Mouse (Mus musculus): ENCODE measurements at regions not wholly inside any gene's neighbourhood (a gene's known extent, or its start where the extent isn't known, plus 50 kb on each side); places are given as distances from the start of the nearest gene placed in this dataset.

GRCm38 (mm10) chr10:122386748-122387147 lies 61.6 kb upstream of the Avpr1a start:
- no peak for DNase-seq (ENCODE audit: low spot score in 2 of 2)

DNA sequence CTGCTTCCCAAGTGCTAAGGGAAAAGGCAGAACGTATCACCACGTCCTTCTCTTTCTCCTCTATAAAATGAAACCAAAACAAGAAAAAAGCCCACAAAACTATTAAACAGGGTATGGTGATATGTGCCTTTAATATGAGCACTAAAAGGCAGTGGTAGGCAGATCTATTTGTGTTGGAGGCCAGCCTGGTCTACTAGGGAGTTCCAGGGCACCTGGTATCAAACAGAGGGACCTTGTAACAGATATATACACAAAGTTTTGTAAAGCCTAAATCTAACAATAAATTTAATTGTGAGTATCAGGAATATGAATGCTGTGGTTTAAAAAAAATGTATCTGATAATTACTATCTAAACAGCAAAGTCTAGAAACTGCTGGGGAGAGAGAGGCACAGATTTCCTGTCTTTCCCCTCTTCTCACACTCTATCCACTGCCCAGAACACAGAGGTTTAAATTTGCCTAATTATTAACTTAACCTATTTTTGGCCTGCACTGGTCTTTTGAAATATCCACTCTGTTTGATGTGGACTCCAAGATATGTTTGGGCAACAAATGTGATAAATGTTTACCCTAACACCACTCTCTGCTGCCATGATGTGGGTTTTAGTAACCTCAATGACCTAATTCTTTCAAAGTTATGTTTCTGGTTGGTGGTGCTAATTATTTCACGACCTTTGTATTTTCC lies 68.5 kb upstream of the Avpr1a start:
- no peak for DNase-seq (ENCODE audit: low spot score in 2 of 2)

GRCm38 (mm10) chr10:122343291-122343690 lies 105.0 kb upstream of the Avpr1a start:
- no peak for DNase-seq (ENCODE audit: low spot score in 2 of 2)

GRCm38 (mm10) chr10:122342356-122342755 lies 105.9 kb upstream of the Avpr1a start:
- DNase-seq (ENCODE audit: low spot score in 2 of 2), result no peak

DNA sequence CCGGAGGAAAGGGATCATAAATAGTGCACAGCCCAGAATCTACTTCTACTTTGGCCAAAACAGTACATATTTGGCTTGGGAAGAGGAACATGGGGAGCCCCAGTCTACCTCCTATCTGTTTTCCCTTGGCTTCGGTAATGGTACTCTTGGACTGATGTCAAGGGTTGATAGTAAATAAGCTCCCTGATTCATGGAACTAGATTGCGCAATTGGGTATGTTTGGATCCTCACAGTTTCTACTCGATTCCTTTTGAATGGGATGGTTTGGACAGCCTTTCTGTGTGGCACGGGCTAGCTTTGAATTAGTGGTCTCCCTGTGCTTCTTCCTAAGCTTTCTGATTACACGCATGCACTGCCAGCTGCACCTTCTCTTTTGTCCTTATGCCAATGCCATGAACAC lies 121.4 kb upstream of the Avpr1a start:
- no peak for DNase-seq (ENCODE audit: low spot score in 2 of 2)

- DNase-seq (ENCODE audit: low spot score in 2 of 2), result no peak
These were observed 129.4 kb upstream of the Avpr1a start for GRCm38 (mm10) chr10:122318886-122319285.

GRCm38 (mm10) chr10:122310646-122311193 lies 137.6 kb upstream of the Avpr1a start:
- DNase-seq (ENCODE audit: low spot score in 2 of 2), result no peak

DNA sequence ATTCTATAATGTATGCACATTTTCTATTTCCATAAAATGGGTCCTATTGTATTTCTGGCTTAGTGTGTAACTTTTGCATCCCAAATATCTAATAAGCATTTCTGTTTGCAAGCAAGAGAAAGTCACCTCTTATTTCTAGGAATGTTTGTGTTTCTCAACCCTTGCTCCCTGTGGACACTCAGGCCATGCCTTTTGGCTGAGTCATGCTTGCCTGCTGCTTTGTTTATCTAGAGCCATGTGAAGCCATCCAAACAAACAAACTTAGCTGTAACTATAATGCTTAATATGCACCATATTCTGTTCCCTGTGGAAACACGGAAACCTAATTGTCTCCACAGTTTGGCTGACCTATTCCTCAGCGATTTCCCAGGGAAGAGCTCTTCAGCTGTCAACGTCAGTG lies 139.6 kb upstream of the Avpr1a start:
- DNase-seq (ENCODE audit: low spot score in 2 of 2), result no peak

DNA sequence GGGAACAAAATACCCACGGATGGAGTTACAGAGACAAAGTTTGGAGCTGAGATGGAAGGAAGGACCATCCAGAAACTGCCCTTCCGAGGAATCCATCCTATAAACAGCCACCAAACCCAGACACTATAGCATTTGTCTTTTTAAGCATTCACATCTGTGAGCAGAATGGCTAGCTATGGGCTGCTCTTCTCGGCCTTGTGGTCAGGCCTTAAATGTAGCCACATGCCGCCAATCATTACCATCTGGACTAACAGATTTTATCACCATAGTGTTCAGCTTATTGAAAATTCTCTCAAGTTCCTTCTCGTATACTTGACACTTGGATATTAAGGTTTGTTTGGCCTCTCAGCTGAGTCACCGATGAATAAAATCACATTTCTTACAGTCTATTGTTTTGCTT lies 146.0 kb upstream of the Avpr1a start:
- DNase-seq (ENCODE audit: low spot score in 2 of 2), result no peak

DNA sequence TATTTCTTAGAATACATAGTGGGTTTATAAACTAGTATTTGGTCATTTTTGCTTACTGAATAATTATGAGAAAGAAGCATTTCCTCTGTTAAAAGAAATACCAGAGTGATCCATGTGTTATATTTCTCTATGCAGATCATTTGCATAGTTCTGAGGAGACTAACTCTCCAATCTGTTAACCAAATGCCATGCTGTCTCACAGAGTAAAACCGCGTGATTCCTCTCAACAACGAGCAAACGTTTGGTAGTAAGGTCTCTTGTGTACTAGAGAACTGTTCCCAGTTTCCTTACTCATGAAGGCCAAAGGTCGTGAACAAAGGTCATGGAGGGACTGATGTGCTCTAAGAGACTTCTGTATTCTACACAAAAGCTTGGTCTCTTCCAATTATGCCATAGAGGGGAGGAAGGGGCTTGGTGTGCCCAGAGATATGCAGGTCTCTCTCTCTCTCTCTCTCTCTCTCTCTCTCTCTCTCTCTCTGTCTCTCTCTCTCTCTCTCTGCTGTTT lies 152.3 kb upstream of the Avpr1a start:
- no peak for DNase-seq (ENCODE audit: low spot score in 2 of 2)

DNA sequence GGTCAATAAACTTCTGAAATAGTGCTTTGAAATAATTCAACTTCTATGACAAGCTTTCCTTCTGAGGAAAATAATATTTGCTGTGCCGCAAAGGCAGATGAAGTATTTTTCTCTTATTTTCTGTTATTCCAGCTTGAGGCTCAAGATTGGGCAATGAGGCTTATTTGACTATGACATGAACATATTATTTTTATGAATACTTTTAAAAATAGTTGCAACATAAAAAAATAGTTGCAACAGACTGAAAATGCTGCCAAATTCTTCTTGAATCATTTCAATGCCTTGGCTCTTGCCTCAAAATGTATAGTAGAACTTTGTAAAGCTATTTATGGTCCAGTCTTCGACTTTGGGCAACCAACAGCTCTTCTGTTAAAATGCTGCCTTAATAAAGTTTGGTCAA lies 156.7 kb upstream of the Avpr1a start:
- DNase-seq (ENCODE audit: low spot score in 2 of 2), result no peak

DNA sequence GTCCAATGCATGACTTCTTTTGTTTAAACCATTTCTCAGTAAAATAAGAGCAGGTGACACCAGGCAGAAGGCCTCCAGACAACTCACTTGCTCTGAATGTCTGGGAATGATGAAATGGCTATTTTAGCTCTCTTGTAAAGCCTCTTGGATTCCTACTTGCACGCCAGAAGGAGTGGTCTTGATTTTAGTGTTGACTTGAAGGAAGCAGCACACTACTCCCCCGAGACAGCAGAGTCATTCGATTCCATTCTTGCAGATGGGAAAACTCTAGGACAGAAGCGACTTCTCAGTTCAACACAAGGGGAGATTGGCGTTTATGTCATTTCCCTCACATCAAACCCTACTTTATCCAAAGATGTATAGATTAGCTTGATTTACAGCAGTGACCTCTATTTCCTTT lies 157.2 kb upstream of the Avpr1a start:
- no peak for DNase-seq (ENCODE audit: low spot score in 2 of 2)

- no peak for DNase-seq (ENCODE audit: low spot score in 2 of 2)
These were observed 173.4 kb upstream of the Avpr1a start for GRCm38 (mm10) chr10:122274885-122275284.

GRCm38 (mm10) chr10:122274181-122274580 lies 174.1 kb upstream of the Avpr1a start:
- DNase-seq (ENCODE audit: low spot score in 2 of 2), result no peak

- no peak for DNase-seq (ENCODE audit: low spot score in 2 of 2)
These were observed 166.9 kb upstream of the Rxylt1 start for GRCm38 (mm10) chr10:122264070-122264469.

DNA sequence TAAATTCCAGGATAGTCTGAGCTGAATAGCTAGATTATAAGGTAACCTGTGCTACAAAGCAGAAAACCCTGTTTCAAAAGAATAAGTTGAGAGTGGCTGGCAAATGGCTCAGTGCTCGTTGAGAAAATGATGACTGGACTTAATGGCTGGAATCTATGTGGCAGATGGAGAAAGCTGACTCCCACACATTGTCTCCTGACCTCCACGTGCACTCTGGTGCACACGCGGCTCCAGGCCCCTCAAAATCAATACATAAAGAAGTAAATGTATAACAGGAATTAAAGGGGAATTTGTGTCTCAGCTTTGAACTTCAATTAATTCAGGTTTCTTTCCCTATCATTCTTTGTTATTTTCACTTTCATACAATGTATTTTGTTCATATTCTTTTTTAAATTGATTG lies 162.2 kb upstream of the Rxylt1 start:
- no peak for DNase-seq (ENCODE audit: low spot score in 2 of 2)

DNA sequence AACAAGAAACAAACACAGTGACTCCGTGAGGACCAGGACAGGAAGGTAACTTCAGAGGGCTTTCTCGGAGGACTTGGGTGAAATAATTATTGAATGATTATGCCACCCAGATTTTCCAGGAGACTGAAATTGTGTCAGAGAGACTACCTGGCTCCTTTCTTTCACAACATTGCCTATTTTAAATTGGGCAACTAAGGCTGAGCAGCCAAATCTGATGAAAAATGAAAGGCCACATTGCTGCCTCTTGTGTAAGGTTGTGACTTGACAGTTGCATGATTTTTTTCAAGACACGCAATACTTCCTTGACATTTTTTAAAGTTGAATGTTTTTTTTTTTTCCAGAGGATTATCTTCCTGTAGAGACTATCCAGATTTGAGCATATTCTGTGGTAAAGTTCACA lies 161.5 kb upstream of the Rxylt1 start:
- no peak for DNase-seq (ENCODE audit: low spot score in 2 of 2)

- DNase-seq (ENCODE audit: low spot score in 2 of 2), result no peak
These were observed 134.6 kb upstream of the Rxylt1 start for GRCm38 (mm10) chr10:122231818-122232217.

DNA sequence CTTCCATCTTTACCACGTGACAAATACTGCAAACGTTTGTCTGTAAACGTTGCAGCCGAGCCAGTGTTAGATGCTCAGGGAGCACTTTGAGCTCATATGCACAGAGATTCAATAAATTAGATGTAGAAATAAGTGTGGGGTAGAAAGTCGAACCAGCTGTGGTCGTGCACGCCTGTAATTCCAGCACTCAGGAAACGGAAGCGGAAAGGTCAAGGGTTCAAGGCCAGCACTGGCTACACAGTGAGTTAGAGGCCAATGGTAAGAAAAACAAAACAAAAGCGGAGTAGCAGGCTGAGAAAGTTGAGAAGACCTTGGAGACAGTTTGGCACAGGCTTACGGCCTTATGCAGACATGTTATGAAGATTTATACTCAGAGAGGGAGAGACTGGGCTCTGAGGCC lies 133.6 kb upstream of the Rxylt1 start:
- peak; percentile 5 to 25 for DNase-seq (ENCODE audit: low spot score in 2 of 2)

GRCm38 (mm10) chr10:122225679-122226078 lies 128.5 kb upstream of the Rxylt1 start:
- no peak for DNase-seq (ENCODE audit: low spot score in 2 of 2)

GRCm38 (mm10) chr10:122223076-122223475 lies 125.9 kb upstream of the Rxylt1 start:
- DNase-seq (ENCODE audit: low spot score in 2 of 2), result no peak

GRCm38 (mm10) chr10:122217594-122217993 lies 120.4 kb upstream of the Rxylt1 start:
- no peak for DNase-seq (ENCODE audit: low spot score in 2 of 2)

GRCm38 (mm10) chr10:122199791-122200190 lies 102.6 kb upstream of the Rxylt1 start:
- DNase-seq (ENCODE audit: low spot score in 2 of 2), result no peak
